Mouse (Mus musculus) olfactory bulb, adult 2 months (tissue): ENCODE data around the gene Arpc4. TPM values are rescaled to one million over a fixed set of nuclear protein-coding genes. Genes with fewer than 3 reads are reported as not detected.

Experiments
- H3K27ac ChIP-seq: fragments of 200-500 bp; 2 replicates; pipeline ENCODE4 v1.5.1; 2012; ENCODE audit warnings: low read depth, low read length; ENCODE audit not compliant: insufficient read depth
- H3K4me1 ChIP-seq: fragments of 200-500 bp; 2 replicates; pipeline ENCODE4 v1.6.1; 2012; ENCODE audit warnings: low read length; ENCODE audit not compliant: control insufficient read depth, insufficient read depth
- H3K4me3 ChIP-seq: fragments of 200-500 bp; 2 replicates; pipeline ENCODE4 v1.5.1; 2012; ENCODE audit warnings: mild to moderate bottlenecking, low read depth, low read length, moderate library complexity; ENCODE audit not compliant: insufficient read depth
- CTCF ChIP-seq: fragments of 200-500 bp; IDR thresholded peaks from 2 replicates; pipeline ENCODE4 v1.5.1; 2012; ENCODE audit warnings: low read depth, mild to moderate bottlenecking, low read length, moderate library complexity; ENCODE audit not compliant: insufficient read depth
- POLR2A ChIP-seq: fragments of 200-500 bp; IDR thresholded peaks from 2 replicates; pipeline ENCODE4 v1.6.1; 2012; ENCODE audit warnings: mild to moderate bottlenecking, low read depth, low read length, moderate library complexity; ENCODE audit not compliant: insufficient read depth
- WGBS: fragments of 180-500 bp; shearing (Covaris S2); methylation state at CpG from one replicate; pipeline ENCODE4 v1.1.7; 2018; 5-methylcytosine and 5-hydroxymethylcytosine counted together
- polyA plus RNA-seq: library from polyadenylated mRNA; stranded (reverse); fragments of >200 nt; gene quantifications from 2 replicates; pipeline ENCODE4 v1.2.4, GENCODE M21; 2012; ENCODE audit warnings: low replicate concordance; ENCODE audit not compliant: missing spikeins, insufficient read depth, insufficient read length

Gene Arpc4
- polyA plus RNA-seq, 1 experiment = not detected

DNA sequence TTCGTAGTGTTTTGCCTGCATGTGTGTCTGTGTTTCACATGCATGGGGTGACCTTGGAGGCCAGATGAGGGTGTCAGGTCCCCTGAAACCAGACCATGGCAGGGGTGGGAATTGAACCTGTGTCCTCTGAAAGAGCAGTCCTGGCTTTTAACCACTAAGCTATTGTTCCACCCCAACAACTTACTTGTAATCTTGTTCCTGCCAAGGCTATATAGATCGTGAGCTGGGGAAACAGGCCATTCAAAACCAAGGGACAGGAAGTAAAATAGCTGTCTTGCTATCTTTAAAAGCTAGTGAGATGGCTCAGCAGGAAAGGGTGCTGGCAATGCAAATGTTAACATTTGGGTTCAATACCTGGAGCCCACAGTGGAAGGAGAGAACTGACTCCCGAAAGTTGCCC is 52.0 kb downstream of the Arpc4 start:
- 78% methylated on average over 3 of the region's 3 CpGs for WGBS
- H3K27ac ChIP-seq = no peak overlapping the region
- no peak overlapping the region for H3K4me3 ChIP-seq
- no peak for TF ChIP-seq CTCF
- H3K4me1 ChIP-seq = 0 out of 2 replicates have a peak, but pooled peaks cover 2% of the 10 kb centered on the region

DNA sequence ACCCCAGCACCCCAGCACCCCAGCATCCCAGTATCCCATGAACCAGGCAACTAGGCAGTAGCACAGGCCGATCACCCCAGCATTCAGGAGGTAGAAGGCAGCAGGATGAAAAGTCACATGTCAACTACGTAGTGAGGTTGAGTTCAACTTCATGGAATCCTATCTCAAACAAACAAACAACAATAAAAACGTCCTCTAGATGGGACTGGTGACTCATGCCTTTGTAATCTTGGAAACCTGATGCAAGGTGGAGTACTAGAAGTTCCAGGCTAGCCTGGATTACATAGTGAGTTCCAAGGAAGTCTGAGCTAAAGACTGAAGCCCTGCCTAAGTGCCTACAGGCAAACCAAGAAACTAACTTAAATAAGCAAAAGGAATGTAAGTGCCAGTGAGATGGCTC is 52.9 kb downstream of the Arpc4 start:
- H3K27ac ChIP-seq = no peak overlapping the region
- WGBS = 62% methylated on average over 3 of the region's 3 CpGs
- TF ChIP-seq CTCF (no peak), POLR2A (no peak)
- H3K4me3 ChIP-seq = no peak overlapping the region
- H3K4me1 ChIP-seq = 0 out of 2 replicates have a peak, but pooled peaks cover 2% of the 10 kb centered on the region

DNA sequence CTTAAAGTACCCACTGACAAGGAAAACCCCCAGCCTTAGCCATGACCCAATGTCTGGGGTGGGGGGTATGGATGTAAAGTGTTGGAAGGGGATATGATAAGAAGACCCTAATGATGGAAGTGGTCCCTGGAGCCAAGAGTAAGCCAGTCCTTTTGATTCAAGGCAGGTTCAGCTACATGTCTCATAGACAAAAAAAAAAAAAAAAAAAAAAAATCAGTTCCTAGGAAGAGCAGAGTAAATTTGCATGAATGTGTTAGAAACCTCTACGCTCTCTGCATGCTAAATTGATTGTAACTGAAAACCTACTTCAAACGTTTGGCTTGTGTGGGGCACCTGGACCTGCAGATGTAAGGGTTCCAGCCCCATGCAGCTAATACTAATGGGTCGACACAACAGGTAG is 53.9 kb downstream of the Arpc4 start:
- Histone ChIP-seq H3K4me1 (0 out of 2 replicates have a peak, but pooled peaks cover 2% of the 10 kb centered on the region), H3K4me3 (no peak overlapping the region), H3K27ac (no peak overlapping the region)
- 40% methylated on average over 3 of the region's 3 CpGs for WGBS
- no peak for TF ChIP-seq POLR2A
- no peak for TF ChIP-seq CTCF

DNA sequence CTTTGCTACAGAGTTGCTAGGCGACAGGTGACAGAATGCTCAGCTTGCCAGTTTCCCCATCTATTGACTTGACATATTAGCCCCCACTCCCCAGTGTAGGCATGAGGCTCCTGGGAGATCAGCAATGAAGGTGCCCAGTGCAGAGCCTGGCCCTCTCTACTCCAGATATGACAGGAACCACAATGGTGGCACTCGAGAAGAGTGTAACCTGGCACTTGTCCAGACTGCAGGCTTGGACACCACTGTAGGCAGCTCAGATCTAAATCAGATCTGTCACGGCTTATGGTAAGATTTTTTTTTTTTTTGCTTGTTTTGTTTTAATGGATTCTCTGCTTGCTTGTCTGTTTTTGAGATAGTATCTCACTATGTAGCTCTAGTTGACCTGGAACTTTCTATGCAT is 55.7 kb downstream of the Arpc4 start:
- Histone ChIP-seq H3K27ac (no peak overlapping the region), H3K4me1 (0 out of 2 replicates have a peak, but pooled peaks cover 2% of the 10 kb centered on the region), H3K4me3 (no peak overlapping the region)
- 81% methylated on average over 3 of the region's 3 CpGs for WGBS
- TF ChIP-seq POLR2A = no peak
- TF ChIP-seq CTCF = no peak

DNA sequence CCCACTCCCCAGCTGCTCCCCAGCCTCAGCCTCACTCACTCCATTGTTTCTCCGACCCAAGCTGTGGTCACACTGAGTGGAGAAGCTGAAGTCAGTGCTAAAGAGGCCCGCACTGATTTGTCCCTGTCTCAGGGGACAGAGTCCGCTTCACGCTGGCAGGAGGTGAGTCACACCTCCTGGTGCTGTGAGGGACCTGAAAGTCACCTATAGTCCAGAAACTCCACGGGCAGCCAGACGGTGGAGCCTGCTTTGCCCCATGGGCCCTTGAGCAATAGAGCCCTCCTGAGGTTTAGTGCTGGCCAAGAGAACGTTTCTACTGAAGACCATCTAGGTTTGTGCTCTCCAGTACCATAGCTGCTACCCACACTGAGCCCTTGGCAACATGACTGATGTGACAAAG is 56.8 kb downstream of the Arpc4 start:
- H3K4me1 ChIP-seq = 0 out of 2 replicates have a peak, but pooled peaks cover 2% of the 10 kb centered on the region
- TF ChIP-seq POLR2A (no peak), CTCF (no peak)
- 77% methylated on average over 7 of the region's 7 CpGs for WGBS
- H3K27ac ChIP-seq = no peak overlapping the region
- no peak overlapping the region for H3K4me3 ChIP-seq

DNA sequence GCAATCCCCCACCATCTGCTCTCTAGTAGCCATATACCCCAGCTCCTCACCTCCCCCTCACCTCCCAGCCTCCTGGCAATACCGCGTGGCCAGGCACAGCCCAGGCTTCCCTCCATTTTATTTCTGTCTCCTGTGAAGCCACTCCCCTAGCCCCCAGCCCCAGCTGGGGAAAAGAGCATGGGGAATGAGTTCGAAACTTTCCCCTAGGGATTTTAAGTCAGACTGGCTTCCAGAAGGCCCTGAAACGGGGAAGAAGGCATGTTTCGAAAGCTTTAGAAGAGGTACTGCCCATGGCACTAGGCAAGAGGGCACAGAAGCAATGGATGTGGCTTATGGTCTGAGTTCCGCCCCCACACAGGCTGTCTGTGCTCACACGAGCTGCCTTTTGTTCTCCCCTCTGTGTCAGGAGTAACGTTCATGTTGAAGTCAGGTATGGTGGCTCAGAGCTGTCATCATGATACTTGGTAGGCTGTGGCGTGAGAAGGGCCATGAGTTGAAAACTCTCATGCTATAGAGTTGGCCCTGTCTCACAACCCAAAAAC is 57.8 kb downstream of the Arpc4 start, which contains the start of gene Cidec:
TSS of gene Cidec (minus strand) at position 97 of the 542 bp plus-strand sequence.
- Histone ChIP-seq H3K4me3 (no peak within 1 kb of the TSS), H3K27ac (no peak within 1 kb of the TSS), H3K4me1 (0 out of 2 replicates have a peak, but pooled peaks cover 2% of the 10 kb centered on the region)
- 85% methylated on average over 9 of the region's 9 CpGs for whole genome bisulfite sequencing
- TF ChIP-seq POLR2A = no peak
- TF ChIP-seq CTCF = no peak

DNA sequence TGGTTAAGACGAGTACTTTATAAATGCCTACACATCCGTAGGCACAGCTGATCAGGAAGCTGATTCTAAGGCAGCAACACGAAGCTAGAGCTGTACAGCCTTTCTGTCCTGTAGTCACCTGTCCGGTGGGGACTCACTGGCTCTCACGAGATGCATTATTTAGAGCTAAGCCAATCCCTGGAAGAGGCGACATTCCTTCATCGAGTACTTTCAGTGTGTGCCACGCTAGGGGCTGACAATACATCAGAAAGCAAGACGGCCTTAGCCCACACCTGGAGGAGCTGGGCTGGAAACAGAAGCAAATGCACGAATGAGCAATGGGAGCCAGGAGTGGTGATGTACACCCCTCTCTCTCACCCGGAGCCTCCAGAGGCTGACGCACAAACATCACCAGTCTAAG is 59.2 kb downstream of the Arpc4 start:
- Histone ChIP-seq H3K4me3 (no peak overlapping the region), H3K4me1 (0 out of 2 replicates have a peak, but pooled peaks cover under 1% of the 10 kb centered on the region), H3K27ac (no peak overlapping the region)
- TF ChIP-seq POLR2A = no peak
- 82% methylated on average over 12 of the region's 12 CpGs for WGBS

DNA sequence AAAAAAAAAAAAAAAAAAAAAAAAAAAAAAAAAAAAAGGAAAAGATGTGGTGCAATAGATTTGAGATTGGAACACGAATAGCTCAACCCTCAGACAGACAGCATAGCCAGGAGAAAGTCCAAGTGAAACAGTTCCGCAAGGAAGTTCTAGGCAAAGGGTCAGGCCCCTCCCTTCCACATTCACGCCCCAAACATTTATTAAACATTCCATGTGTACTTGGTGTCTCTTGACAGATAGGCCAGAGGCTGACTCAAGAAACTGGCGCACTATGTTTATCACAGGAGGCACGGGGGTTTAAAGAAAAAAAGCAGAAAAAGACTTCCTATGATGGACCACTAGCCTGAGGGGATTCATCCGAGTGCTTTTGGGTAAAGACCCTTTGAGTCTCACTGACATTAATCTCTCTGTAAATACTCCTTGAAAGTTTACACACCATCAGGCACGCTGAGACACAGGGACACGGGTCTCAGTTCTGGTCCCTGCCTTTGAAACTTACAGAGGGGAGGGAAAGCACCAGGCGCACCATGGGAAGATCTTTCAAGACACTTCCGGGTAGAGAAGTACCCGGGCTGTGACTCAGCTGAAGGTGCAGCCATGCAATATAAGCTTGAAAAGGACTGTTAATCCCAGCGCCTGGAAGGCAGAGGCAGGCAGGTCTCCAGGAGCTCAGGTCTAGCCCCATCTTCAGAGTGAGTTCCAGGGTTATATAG is 61.0 kb downstream of the Arpc4 start:
- WGBS = 70% methylated on average over 12 of the region's 12 CpGs

More for the DNA sequence above, 61.0 kb downstream of the Arpc4 start:
- Histone ChIP-seq H3K4me1 (peaks cover 4% of the 10 kb centered on the region; the same call in 1 of the 2 replicates), H3K27ac (no peak overlapping the region), H3K4me3 (no peak overlapping the region)
- TF ChIP-seq POLR2A (no peak), CTCF (no peak)

Other genes with a start within 250 kb of the Arpc4 start
- gene Lhfpl4, start 182.7 kb upstream of the Arpc4 start, polyA plus RNA-seq = not detected in 2 replicates
- gene Mtmr14, start 140.3 kb upstream of the Arpc4 start, polyA plus RNA-seq = not detected in 2 replicates
- gene Cpne9, start 95.8 kb upstream of the Arpc4 start, polyA plus RNA-seq = not detected in 2 replicates
- not detected in 2 replicates for gene Brpf1, start 71.0 kb upstream of the Arpc4 start, polyA plus RNA-seq
- not detected in 2 replicates for gene Ogg1, start 51.1 kb upstream of the Arpc4 start, polyA plus RNA-seq
- not detected in 2 replicates for gene Camk1, start 34.1 kb upstream of the Arpc4 start, polyA plus RNA-seq
- gene Tada3, start 232 bp upstream of the Arpc4 start, polyA plus RNA-seq = not detected in 2 replicates
- not detected in 2 replicates for gene Ttll3, start 11.1 kb downstream of the Arpc4 start, polyA plus RNA-seq
- gene Rpusd3, start 41.2 kb downstream of the Arpc4 start, polyA plus RNA-seq = not detected in 2 replicates
- gene Cidec, start 57.6 kb downstream of the Arpc4 start, polyA plus RNA-seq = not detected in 2 replicates
- not detected in 2 replicates for gene Jagn1, start 64.5 kb downstream of the Arpc4 start, polyA plus RNA-seq
- not detected in 2 replicates for gene Il17re, start 80.4 kb downstream of the Arpc4 start, polyA plus RNA-seq
- not detected in 2 replicates for gene Il17rc, start 93.3 kb downstream of the Arpc4 start, polyA plus RNA-seq
- gene Creld1, start 105.2 kb downstream of the Arpc4 start, polyA plus RNA-seq = not detected in 2 replicates
- not detected in 2 replicates for gene Prrt3, start 123.8 kb downstream of the Arpc4 start, polyA plus RNA-seq
- not detected in 2 replicates for gene Emc3, start 153.5 kb downstream of the Arpc4 start, polyA plus RNA-seq
- not detected in 2 replicates for gene Fancd2, start 153.6 kb downstream of the Arpc4 start, polyA plus RNA-seq
- gene Fancd2os, start 222.6 kb downstream of the Arpc4 start, polyA plus RNA-seq = not detected in 2 replicates
- not detected in 2 replicates for gene Brk1, start 226.7 kb downstream of the Arpc4 start, polyA plus RNA-seq
- gene Vhl, start 245.8 kb downstream of the Arpc4 start, polyA plus RNA-seq = not detected in 2 replicates